Mouse (Mus musculus) adrenal gland, postnatal 36 days (tissue): ENCODE results near the gene Fig4. TPM values are rescaled to one million over a fixed set of nuclear protein-coding genes. Genes with fewer than 3 reads are reported as not detected.

Source experiments
- total RNA-seq, 2 experiments: library from RNA; stranded (reverse); gene quantifications; 2 replicates each; pipeline ENCODE4 v1.2.3; 2021

The Fig4 gene
- total RNA-seq, 2 experiments from 2014 or later = 16.5 to 21.9 TPM

Other genes with a start within 250 kb of the Fig4 start
- not detected for gene Gpr6, start 231.0 kb downstream of the Fig4 start, total RNA-seq
- gene Ak9, start 720 bp upstream of the Fig4 start, total RNA-seq = not detected
- gene Zbtb24, start 147.1 kb upstream of the Fig4 start, total RNA-seq = 10 to 100 TPM; 16.9 to 19.9 TPM
- 1 to 10 TPM; 7.8 to 9.8 TPM for gene Mical1, start 173.1 kb upstream of the Fig4 start, total RNA-seq
- 10 to 100 TPM; 20.5 to 27.0 TPM for gene Smpd2, start 187.1 kb upstream of the Fig4 start, total RNA-seq
- gene Ppil6, start 187.2 kb upstream of the Fig4 start, total RNA-seq = 1 to 10 TPM in 1 of 2 experiments, under 1 TPM in 1; 0.50 to 1.2 TPM
- gene Cd164, start 216.2 kb upstream of the Fig4 start, total RNA-seq = 100 to 1,000 TPM; 215 to 243 TPM